Mouse (Mus musculus): Measurements from ENCODE around the gene Fut8.
A peak's percentile ranks its signal among the peaks of the same experiment; 100 is the strongest.
"Not testable (repeated sequence)": the region's sequence is repeated elsewhere in the genome, so short reads cannot be mapped to it uniquely, and the experiment has no call there.

The Fut8 gene

DNA sequence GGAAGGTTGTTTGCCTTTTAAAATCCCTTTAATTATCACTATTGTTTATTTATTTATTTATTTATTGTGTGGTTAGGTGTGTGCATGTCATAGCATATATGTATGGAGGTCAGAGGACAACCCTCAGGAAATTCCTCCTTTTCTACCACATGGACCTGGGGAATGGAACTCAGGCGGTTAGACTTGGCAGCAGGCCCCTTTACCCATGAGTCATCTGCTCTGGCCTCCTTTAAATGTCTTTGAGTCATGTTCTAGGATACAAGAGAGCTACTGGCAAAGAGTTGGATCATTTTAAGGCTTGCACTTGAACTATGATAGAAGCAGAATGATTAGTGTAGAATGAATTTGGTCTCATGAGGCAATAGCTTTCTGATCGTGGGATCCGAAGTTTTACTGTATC, 14.3 kb upstream of the Fut8 start:
- no peak for DNase-seq

DNA sequence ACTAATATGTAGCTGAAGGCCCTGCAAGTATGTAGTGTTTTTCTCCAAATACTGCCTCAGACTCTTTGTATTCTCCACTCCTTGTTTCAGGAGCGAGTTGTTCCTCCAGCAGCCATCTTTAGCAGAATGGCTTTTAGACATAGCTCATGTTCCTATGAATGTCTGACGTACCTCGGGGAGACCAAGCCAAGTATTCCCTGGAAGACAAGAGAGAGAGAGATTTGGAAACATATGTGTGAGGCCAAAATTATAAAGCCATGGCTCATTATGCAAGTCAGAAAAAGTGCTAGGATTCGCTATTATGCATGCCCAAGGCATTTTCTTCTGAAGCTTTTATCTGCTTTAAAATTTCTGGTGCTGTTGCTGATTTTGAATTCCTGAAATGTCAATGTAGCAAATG, 13.8 kb upstream of the Fut8 start:
- no peak for DNase-seq

DNA sequence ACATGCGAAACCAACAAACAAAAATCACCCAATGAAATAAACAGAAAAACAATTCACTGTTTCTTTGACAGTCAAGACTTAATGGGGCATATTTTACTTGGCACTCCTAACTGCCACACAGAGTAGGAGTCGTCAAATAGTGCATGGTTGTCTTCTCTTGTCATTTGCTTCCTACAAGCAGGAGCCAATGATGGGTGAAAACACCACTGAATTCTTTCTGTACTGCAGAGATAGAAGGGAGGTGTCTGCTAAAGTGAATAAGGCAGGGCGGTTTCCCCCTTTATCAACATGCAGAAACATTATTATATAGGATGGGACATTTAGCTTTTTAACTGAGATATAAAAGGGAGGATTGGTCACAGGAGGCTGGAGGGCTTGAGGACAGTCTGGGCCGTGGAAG, 13.0 kb upstream of the Fut8 start:
- DNase-seq = no peak

DNA sequence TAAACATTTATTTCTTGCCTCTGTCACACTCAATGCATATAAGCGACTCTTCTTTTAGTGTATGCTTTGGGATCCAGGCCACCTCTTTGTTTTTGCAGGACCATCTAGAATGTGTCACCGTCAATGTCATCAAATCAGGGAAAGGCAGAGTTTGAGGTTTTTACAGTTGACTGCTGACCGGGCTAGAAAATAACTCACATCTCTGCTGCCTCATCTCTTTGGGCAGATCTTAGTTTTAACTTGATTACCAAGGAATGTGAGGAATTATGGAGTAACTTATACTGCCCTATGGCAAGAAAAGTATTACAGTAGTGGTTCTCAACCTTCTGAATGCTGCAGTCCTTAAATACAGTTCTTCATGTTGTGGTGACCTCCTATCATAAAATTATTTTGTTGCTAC, 12.2 kb upstream of the Fut8 start:
- no peak for DNase-seq

DNA sequence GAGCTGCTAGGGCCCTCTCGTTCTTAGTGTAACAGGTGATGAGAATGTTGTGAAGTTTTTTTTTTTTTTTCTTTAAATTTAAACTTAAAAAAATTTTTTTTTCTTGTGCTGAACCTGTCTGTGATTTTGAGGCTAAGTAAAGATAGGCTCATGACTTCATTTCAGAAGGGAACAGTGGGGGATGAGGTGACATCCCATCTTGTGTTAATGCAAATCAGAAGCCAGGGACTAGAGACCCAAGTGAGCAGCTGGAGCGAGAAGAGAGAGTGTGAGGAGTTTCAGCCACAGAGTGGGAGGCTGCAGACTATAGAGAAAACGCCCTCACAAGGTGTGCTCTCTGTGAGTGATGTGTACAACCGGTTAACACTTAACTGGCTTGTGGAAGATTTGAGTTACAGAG, 2.0 kb upstream of the Fut8 start:
- no peak for DNase-seq

DNA sequence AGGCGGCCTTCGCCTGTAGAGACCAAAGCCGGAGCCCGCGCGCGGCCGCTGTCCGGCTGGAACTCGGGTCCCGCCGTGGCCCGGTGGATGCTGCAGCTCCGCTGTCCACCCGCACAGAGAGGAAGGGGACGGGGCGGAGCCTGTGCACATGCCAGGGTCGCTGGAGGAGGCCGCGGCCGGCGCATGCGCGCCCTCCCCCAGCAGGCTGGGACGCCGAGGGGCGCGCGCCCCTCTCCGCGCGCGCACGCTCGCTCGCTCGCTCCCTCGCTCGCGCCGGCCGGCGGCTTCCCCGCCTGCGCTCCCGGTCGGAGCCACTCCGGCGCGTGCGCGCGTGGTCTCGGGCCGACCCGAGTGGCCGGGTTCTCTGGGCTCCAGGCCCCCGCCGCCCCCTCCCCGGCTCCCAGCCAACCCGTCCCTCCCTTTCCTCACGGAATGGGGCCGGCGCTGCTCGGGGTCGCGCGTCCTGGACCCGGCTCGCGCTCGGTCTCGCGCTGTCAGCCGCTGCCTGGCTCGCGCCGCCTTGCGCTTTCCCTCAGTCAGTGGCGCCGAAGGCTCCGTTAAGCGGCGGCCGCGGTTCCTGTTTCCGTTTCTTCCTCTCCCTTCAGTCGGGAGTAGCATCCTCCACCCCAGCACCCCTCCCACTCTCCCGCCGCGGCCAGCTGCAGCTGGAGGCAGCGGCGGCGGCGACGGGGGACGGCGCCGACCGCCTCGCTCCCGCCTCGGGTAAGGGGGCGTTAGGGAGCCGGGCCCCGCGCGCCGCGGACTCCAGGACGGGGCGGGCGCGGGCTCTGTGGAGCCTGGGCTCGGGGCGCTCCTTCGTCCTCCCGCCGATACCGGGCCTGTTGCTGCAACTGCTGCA, 835 bp downstream of the Fut8 start:
- peak; percentile 92 for DNase-seq

DNA sequence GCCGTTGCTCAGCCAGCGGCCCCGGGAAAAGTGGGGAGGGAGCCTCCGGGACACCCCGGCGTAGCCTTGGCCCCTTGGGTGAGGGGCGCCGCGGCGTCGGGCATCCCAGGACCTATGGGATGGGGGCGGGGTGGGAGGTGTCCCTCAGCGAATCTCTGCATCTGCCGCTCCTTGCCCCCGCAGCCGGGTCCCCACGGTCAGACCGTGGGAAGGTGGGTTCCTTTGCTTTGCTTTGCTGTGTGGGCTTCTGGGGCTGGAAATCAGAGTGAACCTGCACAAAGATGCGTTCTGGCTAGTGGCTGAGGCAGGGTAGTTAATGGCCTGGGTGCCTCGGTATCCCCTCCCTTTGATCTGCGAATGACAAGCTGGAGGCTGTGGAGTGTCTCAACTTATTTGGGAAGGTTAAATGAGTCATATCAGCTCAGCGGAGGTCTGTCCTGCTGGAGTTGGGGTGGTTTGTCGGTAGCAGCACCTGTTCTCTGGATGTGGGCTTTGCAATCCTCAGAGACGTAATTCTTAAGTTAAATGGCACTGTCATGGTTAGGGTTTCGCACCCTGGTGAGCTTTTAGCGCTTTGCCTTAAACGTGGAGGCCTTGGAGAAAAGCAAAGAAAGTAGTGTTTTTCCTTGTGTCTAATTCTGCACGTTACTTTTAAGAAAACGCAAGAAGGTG, 1.6 kb downstream of the Fut8 start:
- DNase-seq = peak; percentile 36

DNA sequence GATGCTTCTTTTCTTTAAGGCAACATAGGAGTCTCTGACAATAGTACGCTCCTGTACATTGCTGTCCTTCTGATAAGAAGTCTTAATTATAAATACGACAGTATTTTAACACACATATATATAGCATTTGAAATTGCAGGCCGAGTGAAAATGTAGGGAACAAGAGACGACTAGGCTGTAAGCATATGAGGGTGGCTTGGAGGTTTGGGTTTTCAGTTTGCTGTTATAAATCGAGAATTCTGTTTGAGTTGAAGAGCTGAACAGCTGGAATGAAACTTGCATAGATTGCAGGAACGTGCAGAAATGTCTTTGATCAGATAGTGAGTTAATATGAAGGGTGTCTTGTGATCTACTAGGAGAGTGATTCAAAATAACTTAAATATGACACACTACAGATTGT, 2.4 kb downstream of the Fut8 start:
- no peak for DNase-seq

DNA sequence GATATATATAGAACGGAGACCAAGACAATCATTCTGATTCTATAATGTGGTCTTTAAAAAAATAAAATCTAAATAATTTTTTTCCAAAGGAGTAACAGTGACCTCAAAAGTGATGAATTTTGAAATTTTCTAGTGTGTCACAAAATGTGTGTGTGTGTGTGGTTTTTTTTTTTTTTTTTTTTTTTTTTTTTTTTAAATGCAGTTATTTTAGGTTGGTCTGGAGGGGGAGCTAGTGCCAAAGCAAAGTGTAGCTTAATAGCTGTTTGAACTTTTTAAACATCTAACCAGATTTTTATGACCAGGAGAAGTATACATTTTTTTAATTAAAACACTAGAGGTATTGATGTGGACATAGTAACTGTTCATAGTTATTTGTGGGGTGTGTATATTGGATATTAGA, 2.9 kb downstream of the Fut8 start:
- no peak for DNase-seq

DNA sequence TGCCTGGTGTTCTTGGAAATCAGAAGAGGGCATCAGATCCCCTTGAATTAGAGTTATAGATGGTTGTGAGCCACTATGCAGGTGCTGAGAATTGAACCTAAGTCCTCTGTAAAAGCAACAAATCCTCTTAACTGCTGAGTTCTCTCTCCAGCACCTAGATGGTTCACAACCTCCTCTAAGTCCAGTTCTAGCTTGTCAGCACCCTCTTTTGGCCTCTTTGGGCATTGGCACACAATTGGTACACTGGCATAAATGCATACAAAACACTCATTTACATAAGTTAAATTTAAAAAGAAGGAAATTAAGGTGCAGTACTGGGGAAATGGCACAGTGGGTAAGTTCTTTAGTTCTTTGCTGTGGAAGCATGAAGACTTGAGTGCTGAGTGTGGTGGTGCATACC, 24.7 kb downstream of the Fut8 start:
- peak; percentile 36 for DNase-seq

DNA sequence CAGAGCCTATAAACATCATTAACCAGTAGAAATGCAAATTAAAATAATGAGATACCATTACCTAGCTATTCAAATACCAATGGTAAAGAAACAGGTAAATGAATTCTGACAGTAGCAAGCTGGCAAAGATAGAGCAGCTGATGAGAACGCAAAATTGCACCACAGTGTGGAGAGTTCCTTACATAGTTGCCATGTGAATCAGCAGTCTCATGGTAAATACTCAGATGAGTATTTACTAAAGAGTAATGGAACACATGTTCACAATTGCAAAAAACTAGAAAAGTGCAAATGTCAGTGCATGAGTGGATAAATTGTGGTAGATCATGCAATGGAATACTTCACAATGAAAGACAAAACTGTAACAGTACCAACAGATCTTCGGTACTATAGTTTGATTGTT, 25.9 kb downstream of the Fut8 start:
- no peak for DNase-seq

DNA sequence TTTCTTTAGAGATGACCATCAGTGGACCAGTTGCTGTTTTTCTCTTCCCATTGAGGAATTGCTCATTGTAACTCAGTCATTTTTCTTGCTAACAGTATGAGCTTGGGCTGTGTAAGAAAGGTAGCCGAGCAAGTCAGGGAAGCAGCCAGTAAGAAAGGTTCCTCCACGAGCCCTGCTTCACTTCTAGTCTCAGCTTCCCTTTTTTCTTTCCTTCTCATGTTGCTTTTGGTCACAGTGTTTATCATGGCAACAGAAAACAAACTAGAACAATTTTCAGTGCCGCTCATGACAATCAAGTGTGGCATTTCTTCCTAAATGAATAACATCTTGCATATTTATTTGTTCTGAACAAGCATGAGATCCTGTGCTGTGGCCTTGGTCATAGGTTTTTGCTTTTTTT, 32.8 kb downstream of the Fut8 start:
- no peak for DNase-seq

DNA sequence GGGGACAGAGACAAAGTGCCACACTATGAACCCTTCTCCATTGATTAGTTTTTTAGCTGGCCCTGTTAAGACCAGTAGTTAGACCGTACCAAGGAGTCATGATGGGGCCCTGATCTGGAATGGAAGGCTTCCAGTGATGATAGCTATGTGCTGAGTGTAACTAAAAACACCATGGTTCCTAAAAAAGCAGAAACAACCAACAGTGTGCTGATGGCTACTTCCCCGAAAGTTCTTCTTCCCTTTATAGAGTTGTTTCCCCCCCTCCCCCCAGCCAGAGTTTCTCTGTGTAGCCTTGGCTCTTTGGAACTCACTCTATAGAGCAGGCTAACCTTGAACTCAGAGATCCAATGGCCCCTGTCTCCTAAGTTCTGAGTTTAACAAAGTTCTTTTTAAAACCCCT, 50.6 kb downstream of the Fut8 start:
- DNase-seq = no peak

DNA sequence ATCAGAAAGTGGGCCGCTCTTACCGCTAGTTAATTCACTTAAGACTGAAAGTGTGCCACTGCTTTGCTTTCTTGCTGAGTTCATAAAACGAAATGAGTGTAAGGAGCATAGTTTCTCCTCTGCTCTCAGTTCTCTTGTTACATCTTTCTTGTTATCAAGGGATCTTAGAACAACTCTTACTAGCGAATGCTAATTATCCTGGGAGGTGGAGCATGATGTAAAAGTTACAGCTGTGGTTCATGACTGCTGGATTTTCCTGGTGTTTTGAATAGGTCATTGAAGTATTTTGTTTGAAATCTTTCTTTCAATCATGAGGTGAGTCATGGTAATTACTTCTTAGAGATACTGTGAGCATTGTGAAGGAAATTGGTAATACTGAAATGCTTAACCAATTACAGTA, 53.1 kb downstream of the Fut8 start:
- DNase-seq = no peak

DNA sequence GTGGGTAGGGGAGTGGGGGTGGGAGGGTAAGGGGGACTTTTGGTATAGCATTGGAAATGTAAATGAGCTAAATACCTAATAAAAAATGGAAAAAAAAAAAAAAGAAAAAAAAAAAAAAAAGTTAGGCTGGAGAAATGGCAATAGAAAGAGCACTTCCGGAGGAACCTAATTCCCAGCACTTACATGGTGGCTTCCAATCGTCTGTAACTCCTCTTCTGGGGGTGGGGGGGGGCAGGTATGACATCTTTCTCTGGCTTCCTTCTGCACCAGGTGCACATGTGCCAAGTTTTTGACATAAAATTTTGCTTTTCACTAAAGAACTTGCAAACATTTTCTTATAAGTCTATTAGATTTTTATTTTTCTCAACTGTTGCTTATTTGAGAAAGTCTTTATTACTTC, 53.9 kb downstream of the Fut8 start:
- not testable (repeated sequence) for DNase-seq

DNA sequence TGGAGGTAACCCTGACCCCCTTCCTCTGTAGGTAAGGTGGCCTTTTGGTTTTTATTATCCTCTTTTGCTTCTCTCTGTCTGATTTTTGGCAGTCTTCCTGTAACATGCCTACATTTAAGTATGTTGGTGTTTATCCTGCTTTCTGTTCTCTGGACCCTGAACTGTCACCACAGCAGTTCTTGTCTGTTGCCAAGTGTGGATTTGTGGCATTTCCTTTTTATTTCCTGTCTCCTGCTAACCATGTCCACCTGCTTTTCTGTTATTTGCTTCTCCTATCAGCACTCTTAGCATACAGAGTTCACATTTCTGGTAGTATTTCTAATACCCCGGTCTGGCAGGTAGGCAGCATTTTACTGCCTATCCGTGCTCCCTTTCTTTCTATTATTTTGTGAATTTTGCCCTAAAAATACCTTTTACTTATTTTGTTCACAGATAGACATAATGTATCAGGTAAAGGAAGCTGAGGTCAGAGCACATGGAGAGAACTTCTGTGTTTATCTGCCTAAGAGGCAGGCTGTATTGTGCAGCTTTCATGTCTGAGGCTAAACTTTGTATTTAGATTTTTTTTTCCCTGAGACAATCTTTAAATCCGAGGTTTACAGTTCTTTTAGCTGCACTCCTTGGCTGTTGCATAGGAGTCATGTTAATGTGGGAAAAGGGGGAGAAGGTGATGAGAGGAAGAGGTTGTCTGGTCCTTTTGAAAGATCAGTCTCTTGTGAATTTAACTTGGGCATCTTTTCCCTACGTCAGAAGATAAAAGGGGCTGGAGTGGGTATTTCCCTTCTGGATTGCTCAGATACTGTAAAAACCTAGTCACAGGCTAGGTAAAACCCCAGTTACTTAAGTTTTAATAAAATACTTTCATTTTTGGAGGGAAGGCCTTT, 54.7 kb downstream of the Fut8 start:
- DNase-seq = no peak

DNA sequence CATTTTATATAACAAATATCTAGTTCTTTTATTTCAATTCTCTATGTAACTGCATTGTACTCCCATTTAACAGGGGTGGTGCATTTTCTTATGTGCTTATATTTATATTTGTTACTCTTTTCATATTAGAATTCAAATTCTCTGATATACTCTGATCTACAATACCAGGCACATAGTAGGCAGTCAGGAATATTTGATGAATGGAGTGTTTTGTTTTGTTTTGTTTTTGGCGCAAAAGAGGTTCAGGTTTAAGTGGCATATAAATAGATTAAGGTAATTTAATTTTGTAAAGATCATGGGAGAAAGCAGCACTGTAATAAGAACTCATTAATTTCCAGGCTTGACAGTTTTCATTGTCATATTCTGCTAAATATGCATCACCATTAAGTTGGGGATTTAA, 58.2 kb downstream of the Fut8 start:
- DNase-seq = no peak

DNA sequence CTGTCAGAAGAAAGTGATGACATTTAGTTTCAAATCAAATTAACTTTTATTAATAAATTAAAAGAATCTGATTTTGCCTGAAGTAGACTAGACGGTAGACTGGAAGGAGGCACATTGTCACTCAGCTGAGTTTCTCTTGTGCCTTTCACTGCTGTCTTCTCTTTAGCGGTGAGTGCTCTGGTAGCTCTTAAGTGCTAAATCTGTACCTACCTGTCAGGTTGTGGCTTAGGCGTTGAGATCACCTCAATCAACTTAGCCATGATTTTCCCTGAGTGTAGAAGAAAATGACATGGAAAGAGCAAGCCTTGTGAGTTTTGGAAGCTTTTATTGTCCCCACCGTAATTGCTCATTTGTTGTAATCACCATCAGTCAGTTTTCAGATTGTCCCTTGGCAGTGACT, 59.2 kb downstream of the Fut8 start:
- no peak for DNase-seq

DNA sequence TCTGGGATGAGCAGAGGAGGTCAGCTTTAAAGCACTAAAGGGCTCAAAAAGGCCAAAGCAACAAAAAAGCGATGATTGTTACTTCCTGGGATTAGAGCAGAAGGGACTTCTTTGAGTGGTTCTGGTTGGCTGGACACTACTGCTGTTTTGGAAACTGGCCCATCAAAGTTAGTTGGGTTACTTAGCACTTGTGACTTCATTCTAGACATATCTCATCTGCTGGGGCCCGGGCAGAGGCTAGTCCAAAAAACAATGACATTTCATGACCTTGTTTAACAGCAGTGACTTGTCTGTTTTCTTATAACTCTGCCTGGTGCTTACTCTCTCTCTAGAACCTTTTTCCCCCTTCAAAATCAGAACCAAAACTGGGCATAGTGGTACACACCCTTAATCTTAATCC, 59.9 kb downstream of the Fut8 start:
- no peak for DNase-seq

DNA sequence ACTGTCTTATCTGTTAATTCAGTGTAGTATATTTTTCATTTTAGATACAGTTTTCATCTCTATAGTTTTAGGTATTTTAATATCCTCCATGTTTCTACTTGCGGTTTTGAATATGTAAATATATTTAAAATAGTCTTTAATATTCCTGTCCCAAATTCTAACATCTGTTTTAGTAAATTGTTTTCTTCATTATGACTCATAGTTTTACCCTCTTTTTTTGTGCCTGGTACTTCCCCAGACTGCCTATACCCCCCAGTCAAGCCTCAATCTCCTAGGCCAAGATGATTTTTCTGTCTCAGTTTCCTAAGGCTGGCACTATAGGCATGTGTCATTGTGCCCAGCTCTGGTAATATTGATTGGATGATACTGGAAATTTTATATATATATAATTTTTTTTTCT, 64.1 kb downstream of the Fut8 start:
- no peak for DNase-seq

DNA sequence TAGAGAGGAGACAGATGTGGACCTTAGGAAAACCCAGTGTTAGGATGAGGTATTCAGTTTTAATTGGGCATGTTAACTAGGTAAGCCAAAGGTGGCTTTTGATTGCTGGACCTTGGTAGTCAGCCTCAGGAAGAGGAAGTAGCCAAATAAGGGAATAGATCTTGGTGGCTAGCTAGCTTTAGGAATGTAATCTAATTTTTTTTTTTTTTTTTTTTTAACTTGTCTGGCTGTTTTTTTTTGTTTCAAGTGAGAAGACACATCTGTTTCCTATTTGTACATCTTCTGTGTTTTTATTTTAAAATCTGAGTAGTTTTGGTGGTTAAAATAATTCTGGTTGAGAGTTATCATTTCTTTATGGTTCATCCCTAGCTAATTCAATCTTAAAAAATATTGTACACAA, 65.4 kb downstream of the Fut8 start:
- DNase-seq = no peak

DNA sequence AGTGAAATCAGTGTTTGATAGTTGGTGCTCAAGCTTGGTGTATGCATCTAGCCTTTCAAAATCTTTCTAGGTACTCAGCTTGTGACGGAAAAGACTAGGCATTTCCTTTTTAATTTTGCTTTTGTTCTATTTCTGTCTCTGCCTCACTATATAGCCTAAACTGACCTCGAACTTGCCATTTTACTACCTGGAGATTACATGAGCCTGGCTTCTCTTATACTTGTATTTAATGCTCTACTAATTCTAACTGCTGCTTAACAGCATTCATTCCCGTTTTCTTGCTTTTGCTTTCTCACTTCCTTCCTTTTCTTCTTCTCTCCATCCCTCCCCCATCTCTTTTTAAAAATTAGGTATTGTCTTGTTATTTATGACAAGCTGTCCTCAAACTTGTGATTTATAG, 67.6 kb downstream of the Fut8 start:
- DNase-seq = no peak

DNA sequence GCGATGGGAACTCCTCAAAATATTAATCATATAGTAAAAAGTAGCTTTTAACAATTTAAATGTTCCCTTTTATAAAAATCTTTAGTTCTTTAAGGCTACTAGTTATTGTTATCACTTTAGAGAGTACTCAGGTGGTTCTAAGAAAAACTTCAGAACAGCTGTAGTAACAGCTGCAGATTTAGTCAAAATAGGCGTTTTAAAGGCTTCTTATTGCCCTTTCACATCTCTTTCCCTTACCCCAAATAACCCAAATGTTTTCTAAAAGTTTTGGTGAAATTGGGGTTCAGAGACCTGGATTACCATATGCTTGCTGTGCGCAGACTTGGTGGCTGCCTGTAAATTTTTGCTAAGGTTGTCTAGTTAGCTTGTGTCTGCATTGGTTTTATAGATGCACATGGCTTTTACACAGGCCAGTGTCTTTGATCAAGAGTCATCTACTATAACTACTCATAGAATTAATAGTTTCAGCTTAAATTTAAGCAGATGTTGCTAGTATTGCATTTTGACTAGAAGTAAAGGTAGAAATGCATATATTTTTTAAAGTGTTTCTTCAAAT, 68.9 kb downstream of the Fut8 start:
- DNase-seq = no peak

Measured in kidney, adult 11 months (tissue).